ENCODE assay signal across 14 mouse cellular contexts in the genomic region with DNA sequence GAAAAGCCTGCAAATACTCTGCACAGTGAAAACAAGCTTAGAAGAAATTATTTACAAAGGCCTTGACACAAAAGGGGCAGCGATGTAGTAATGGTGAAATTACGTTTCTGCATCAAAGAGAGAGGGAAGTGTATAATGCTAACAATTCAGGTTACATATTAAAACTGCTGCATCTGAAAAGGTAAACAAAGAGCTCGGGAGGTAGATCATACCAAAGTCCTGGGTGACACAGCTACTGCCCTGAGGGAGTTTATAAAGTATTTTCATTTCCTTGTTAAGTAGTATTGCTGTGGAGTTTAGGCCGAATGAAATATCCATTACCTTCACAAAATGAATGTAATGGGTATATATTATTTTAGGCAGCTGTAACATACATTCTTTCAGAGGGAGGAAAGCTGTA.
"Had no signal": no experiment of that assay in that cellular context is flagged by ENCODE, and none has a peak within 500 bp of the region (broad histone marks: within the 10 kb centered on the region; RNA-seq: fewer than 3 reads in every experiment).

No protein-coding gene starts in this region.

- H3K27me3 ChIP-seq: limb, embryonic 15.5 days; liver, embryonic 15.5 days; neural tube, embryonic 15.5 days had no signal

- DNase-seq: kidney, adult 9 months; kidney, postnatal 36 days; layer of hippocampus, adult 9-11 months; layer of hippocampus, postnatal 36 days; midbrain, embryonic 14.5 days; right cerebral cortex, adult 18-20 months; right cerebral cortex, postnatal 25 days; thymus, postnatal 36 days had no signal

- H3K4me1 ChIP-seq: limb, embryonic 15.5 days; neural tube, embryonic 15.5 days had no signal

- H3K9me3 ChIP-seq: limb, embryonic 15.5 days; liver, embryonic 15.5 days; neural tube, embryonic 15.5 days had no signal

- H3K9ac ChIP-seq: limb, embryonic 15.5 days; liver, embryonic 15.5 days; neural tube, embryonic 15.5 days had no signal

- H3K36me3 ChIP-seq: limb, embryonic 15.5 days; liver, embryonic 15.5 days; neural tube, embryonic 15.5 days had no signal

- H3K4me2 ChIP-seq: limb, embryonic 15.5 days; liver, embryonic 15.5 days; neural tube, embryonic 15.5 days had no signal

- H3K27ac ChIP-seq: hindbrain, postnatal 0 days; kidney, postnatal 0 days; limb, embryonic 15.5 days; liver, embryonic 15.5 days; neural tube, embryonic 15.5 days had no signal

- ATAC-seq: hindbrain, postnatal 0 days had no signal

- H3K4me3 ChIP-seq: limb, embryonic 15.5 days; liver, embryonic 15.5 days; myocyte; neural tube, embryonic 15.5 days had no signal
